Comparison of ENCODE assay signal across 16 mouse cellular contexts in the genomic region with DNA sequence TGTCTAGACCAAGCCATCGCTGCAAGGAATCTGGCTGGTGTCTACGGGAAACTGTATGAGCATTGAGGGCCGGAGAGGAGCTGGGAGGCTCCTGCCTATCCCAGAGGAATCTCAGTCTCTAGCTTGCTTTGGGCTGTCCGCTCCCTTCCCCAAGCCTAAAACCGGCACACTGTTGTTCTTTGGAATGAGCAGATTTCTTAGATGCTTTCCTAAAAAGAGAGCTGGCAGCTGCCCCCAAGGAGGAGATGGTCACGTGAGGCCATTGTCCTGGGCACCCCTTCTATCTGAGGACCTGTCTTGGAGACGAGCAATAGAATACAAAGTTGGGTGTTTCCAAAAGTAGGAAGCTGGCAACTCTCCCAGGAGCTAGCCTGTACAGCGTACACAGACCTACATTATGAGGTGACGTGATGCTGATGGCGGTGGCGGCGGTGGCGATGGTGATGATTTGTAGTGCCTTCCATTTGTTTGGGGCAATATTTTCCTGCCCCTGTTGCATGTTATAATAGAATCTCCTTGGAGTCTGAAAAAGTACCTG. TPM values are rescaled to one million over a fixed set of nuclear protein-coding genes. Genes with fewer than 3 reads are reported as not detected.
DNase-seq lines count a peak whose midpoint lies in the region; ATAC-seq lines count a peak whose summit lies in the region.
"Had no signal": no experiment of that assay in that cellular context is flagged by ENCODE, and none has a peak within 500 bp of the region (broad histone marks: within the 10 kb centered on the region; RNA-seq: fewer than 3 reads in every experiment).

No protein-coding gene starts in this region.

- no peak for ATAC-seq in lung, embryonic 16.5 days (ENCODE audit: low read depth)
- no peak for ATAC-seq in heart, embryonic 16.5 days (replicated peaks; ENCODE audit: extremely low read depth, insufficient read depth, low FRiP score)
- ATAC-seq in stomach, embryonic 16.5 days (ENCODE audit: insufficient read depth, low FRiP score), result no peak
- no peak for ATAC-seq in inflammation-experienced regulatory T-cells, adult 6 months
- ATAC-seq: activated CD4-positive, CD25-positive, alpha-beta regulatory T cell, adult 4 months; intestine, postnatal 0 days had no signal

- no peak overlapping the region for H3K4me3 ChIP-seq in lung, embryonic 16.5 days (ENCODE audit: low read length)
- no peak overlapping the region for H3K4me3 ChIP-seq in heart, embryonic 16.5 days (ENCODE audit: low read length)
- H3K4me3 ChIP-seq in stomach, embryonic 16.5 days (replicated peaks; ENCODE audit: low read length), result no peak overlapping the region
- H3K4me3 ChIP-seq: hindbrain, embryonic 13.5 days; limb, embryonic 15.5 days; midbrain, embryonic 12.5 days had no signal

- no peak overlapping the region; the same call in 1 of the 2 replicates for H3K4me2 ChIP-seq in lung, embryonic 16.5 days (ENCODE audit: low read depth, low read length)
- H3K4me2 ChIP-seq in heart, embryonic 16.5 days (ENCODE audit: low read depth, low read length), result peak overlapping the region; percentile 45
- peak overlapping the region; percentile 17; the same call in 1 of the 2 replicates for H3K4me2 ChIP-seq in stomach, embryonic 16.5 days (ENCODE audit: low read depth, low read length)
- H3K4me2 ChIP-seq: hindbrain, embryonic 13.5 days; limb, embryonic 15.5 days; midbrain, embryonic 12.5 days had no signal

- H3K27me3 ChIP-seq in lung, embryonic 16.5 days (ENCODE audit: control insufficient read depth, insufficient read depth, low read depth, low read length), result no peaks in the 10 kb centered on the region
- no peaks in the 10 kb centered on the region for H3K27me3 ChIP-seq in heart, embryonic 16.5 days (ENCODE audit: control insufficient read depth, insufficient read depth, low read length)
- H3K27me3 ChIP-seq in stomach, embryonic 16.5 days (ENCODE audit: control insufficient read depth, insufficient read depth, low read length), result no peaks in the 10 kb centered on the region
- H3K27me3 ChIP-seq: limb, embryonic 15.5 days had no signal

- no peak overlapping the region for H3K27ac ChIP-seq in lung, embryonic 16.5 days (ENCODE audit: low read length)
- no peak overlapping the region for H3K27ac ChIP-seq in heart, embryonic 16.5 days (ENCODE audit: low read length)
- peak overlapping the region; percentile 31; the same call in 1 of the 2 replicates for H3K27ac ChIP-seq in stomach, embryonic 16.5 days (ENCODE audit: low read length)
- H3K27ac ChIP-seq: hindbrain, embryonic 13.5 days; limb, embryonic 15.5 days; midbrain, embryonic 12.5 days had no signal

- peak; percentile 51 to 58 for DNase-seq in heart, adult 18-20 months
- no peak for DNase-seq in heart, postnatal 4 days
- no peak for DNase-seq in lung, postnatal 25 days (ENCODE audit: low spot score)
- DNase-seq in embryo, embryonic 10.5 days (ENCODE audit: low spot score), result no peak
- DNase-seq: cerebellum, adult 11-12 months; right cerebral cortex, postnatal 4 days; thymus, postnatal 25 days had no signal

- H3K9ac ChIP-seq in lung, embryonic 16.5 days (ENCODE audit: low read length), result peak overlapping the region; percentile 19; the same call in 1 of the 2 replicates
- peak overlapping the region; percentile 19 for H3K9ac ChIP-seq in heart, embryonic 16.5 days (ENCODE audit: low read length)
- H3K9ac ChIP-seq in stomach, embryonic 16.5 days (ENCODE audit: low read length), result peak overlapping the region; percentile 37; the same call in 1 of the 2 replicates
- H3K9ac ChIP-seq: hindbrain, embryonic 13.5 days; limb, embryonic 15.5 days; midbrain, embryonic 12.5 days had no signal

- 54% methylated on average over 13 of the region's 13 CpGs for WGBS in lung, embryonic 16.5 days
- 43% methylated on average over 13 of the region's 13 CpGs for WGBS in heart, embryonic 16.5 days
- WGBS in stomach, embryonic 16.5 days, result 69% methylated on average over 13 of the region's 13 CpGs

- peaks cover 17% of the 10 kb centered on the region for H3K36me3 ChIP-seq in lung, embryonic 16.5 days (ENCODE audit: control insufficient read depth, insufficient read depth, low read length)
- H3K36me3 ChIP-seq in heart, embryonic 16.5 days (ENCODE audit: control insufficient read depth, insufficient read depth), result peaks cover 14% of the 10 kb centered on the region
- peaks cover 19% of the 10 kb centered on the region for H3K36me3 ChIP-seq in stomach, embryonic 16.5 days (ENCODE audit: control insufficient read depth, insufficient read depth, low read length)
- H3K36me3 ChIP-seq: hindbrain, embryonic 13.5 days; midbrain, embryonic 12.5 days had no signal

- peaks cover 33% of the 10 kb centered on the region for H3K4me1 ChIP-seq in lung, embryonic 16.5 days (replicated peaks; ENCODE audit: control insufficient read depth, insufficient read depth, low read length)
- peaks cover 31% of the 10 kb centered on the region for H3K4me1 ChIP-seq in heart, embryonic 16.5 days (ENCODE audit: control insufficient read depth, insufficient read depth, low read length)
- H3K4me1 ChIP-seq in stomach, embryonic 16.5 days (ENCODE audit: control insufficient read depth, insufficient read depth, low read length), result peaks cover 43% of the 10 kb centered on the region

- no peaks in the 10 kb centered on the region for H3K9me3 ChIP-seq in lung, embryonic 16.5 days (ENCODE audit: control insufficient read depth, low read length)
- H3K9me3 ChIP-seq in heart, embryonic 16.5 days (replicated peaks; ENCODE audit: control insufficient read depth, low read length), result no peaks in the 10 kb centered on the region
- no peaks in the 10 kb centered on the region for H3K9me3 ChIP-seq in stomach, embryonic 16.5 days (replicated peaks; ENCODE audit: control insufficient read depth, low read length)
- H3K9me3 ChIP-seq: hindbrain, embryonic 13.5 days; limb, embryonic 15.5 days; midbrain, embryonic 12.5 days had no signal

RNA-seq across cellular contexts. Expression of gene Fosl2, which starts 7.9 kb away (rescaled TPM):
- total RNA-seq in heart, adult 18-20 months (2021), result 10 to 100 TPM; 21.0 to 21.2 TPM
- 10 to 100 TPM; 25.0 to 26.8 TPM for total RNA-seq in heart, postnatal 4 days (2021)
- polyA plus RNA-seq in lung, embryonic 16.5 days (2015; fragmentation: Nextera tagmentation; extraction: Ambion mirVana), result 3.4 and 4.7 TPM in 2 replicates
- polyA plus RNA-seq in heart, embryonic 16.5 days (2015; fragmentation: Nextera tagmentation; extraction: Ambion mirVana), result 2.4 and 2.5 TPM in 2 replicates
- polyA plus RNA-seq in stomach, embryonic 16.5 days (2015; fragmentation: Nextera tagmentation; extraction: Ambion mirVana), result 13.3 and 14.3 TPM in 2 replicates
- polyA plus RNA-seq in inflammation-experienced regulatory T-cells, adult 6 months (2017; shearing (Covaris generic)), result 1 to 10 TPM; 1.3 to 2.0 (median 1.7) TPM

Comparison
In these comparisons a context has a peak if more than half of its experiments do, and no peak if none do; other contexts are left out.
1. DNase-seq: peak in heart, adult 18-20 months (2 of 2); none in heart, postnatal 4 days (single experiment), lung, postnatal 25 days (single experiment) and embryo, embryonic 10.5 days (single experiment).
2. Peak in every context shown above with its lines, with median percentiles within 50 percentile points of each other: H3K9ac ChIP-seq.